Mouse (Mus musculus) left cerebral cortex, postnatal 36 days (tissue): Measurements from ENCODE around the gene Slc26a10. TPM values are rescaled to one million over a fixed set of nuclear protein-coding genes. Genes with fewer than 3 reads are reported as not detected.

ENCODE experiments used
- DNase-seq, 2 experiments: peaks; one replicate each; pipeline ENCODE4 v3.0.0; 2021 to 2022; ENCODE audit warnings: low spot score in 2 of 2, mixed read lengths in 1 of 2
- intact Hi-C: fragments of 180-260 bp; cut with DNase I; formaldehyde crosslinking; loops from one replicate; pipeline ENCODE4 v1.15.1; 2025
- total RNA-seq, 2 experiments: library from RNA; stranded (reverse); gene quantifications; 2 replicates each; pipeline ENCODE4 v1.2.3; 2021

Slc26a10 gene
- total RNA-seq, 2 experiments from 2014 or later = 1.8 to 4.4 TPM

- intact Hi-C loops = no loop called here
- peak; percentile 82 to 86 for DNase-seq
Measured at GRCm38 (mm10) chr10:127187371-127188078, 7.1 kb upstream of the Slc26a10 start.

- intact Hi-C loops = no loop called here
- no peak for DNase-seq
Measured at GRCm38 (mm10) chr10:127186451-127186850, 6.0 kb upstream of the Slc26a10 start.

- no peak for DNase-seq
- intact Hi-C loops = no loop called here
Measured at GRCm38 (mm10) chr10:127185506-127185905, 5.1 kb upstream of the Slc26a10 start.

- peak in 1 of 2 experiments; percentile 31 for DNase-seq
- intact Hi-C loops = no loop called here
Measured at GRCm38 (mm10) chr10:127185101-127185500, 4.7 kb upstream of the Slc26a10 start.

GRCm38 (mm10) chr10:127183759-127184158 is 3.3 kb upstream of the Slc26a10 start:
- intact Hi-C loops = no loop called here

GRCm38 (mm10) chr10:127182624-127183023 is 2.2 kb upstream of the Slc26a10 start:
- DNase-seq = no peak
- intact Hi-C loops = no loop called here

More at GRCm38 (mm10) chr10:127183759-127184158, 3.3 kb upstream of the Slc26a10 start:
- DNase-seq = no peak

GRCm38 (mm10) chr10:127181566-127181965 is 1.1 kb upstream of the Slc26a10 start:
- DNase-seq = no peak
- intact Hi-C loops = no loop called here

GRCm38 (mm10) chr10:127180695-127181047 is 226 bp upstream of the Slc26a10 start:
- intact Hi-C loops = no loop called here
- DNase-seq = no peak

- intact Hi-C loops = no loop called here
- DNase-seq = peak in 1 of 2 experiments; percentile 11
Measured at GRCm38 (mm10) chr10:127178286-127179027, 2.0 kb downstream of the Slc26a10 start.

GRCm38 (mm10) chr10:127177719-127178118 is 2.7 kb downstream of the Slc26a10 start:
- intact Hi-C loops = loop anchor here (2.0 kb wide), 1 partner anchor 53 kb away; no protein-coding TSS in a partner anchor

GRCm38 (mm10) chr10:127177235-127177634 is 3.2 kb downstream of the Slc26a10 start:
- intact Hi-C loops = loop anchor here (2.0 kb wide), 1 partner anchor 54 kb away; no protein-coding TSS in a partner anchor
- no peak for DNase-seq

More at GRCm38 (mm10) chr10:127177719-127178118, 2.7 kb downstream of the Slc26a10 start:
- DNase-seq = peak in 1 of 2 experiments; percentile 76

- intact Hi-C loops = loop anchor here (2.0 kb wide), 1 partner anchor 54 kb away; no protein-coding TSS in a partner anchor
- DNase-seq = no peak
Measured at GRCm38 (mm10) chr10:127176756-127177155, 3.7 kb downstream of the Slc26a10 start.

- DNase-seq = no peak
- intact Hi-C loops = loop anchor here (2.0 kb wide), 1 partner anchor 55 kb away; no protein-coding TSS in a partner anchor
Measured at GRCm38 (mm10) chr10:127176228-127176627, 4.2 kb downstream of the Slc26a10 start.

GRCm38 (mm10) chr10:127174170-127174569 is 6.3 kb downstream of the Slc26a10 start:
- DNase-seq = no peak
- intact Hi-C loops = no loop called here

GRCm38 (mm10) chr10:127173148-127174065 is 7.0 kb downstream of the Slc26a10 start:
- no peak for DNase-seq
- intact Hi-C loops = no loop called here

GRCm38 (mm10) chr10:127171631-127172200 is 8.7 kb downstream of the Slc26a10 start:
- intact Hi-C loops = no loop called here
- no peak for DNase-seq

- intact Hi-C loops = no loop called here
- DNase-seq = peak; percentile 68 to 76
Measured at GRCm38 (mm10) chr10:127170837-127171272, 9.6 kb downstream of the Slc26a10 start.

GRCm38 (mm10) chr10:127170002-127170401 is 10.4 kb downstream of the Slc26a10 start:
- peak; percentile 23 to 26 for DNase-seq
- intact Hi-C loops = no loop called here

GRCm38 (mm10) chr10:127167614-127168192 is 12.7 kb downstream of the Slc26a10 start:
- no peak for DNase-seq
- intact Hi-C loops = loop anchor here (5.0 kb wide), 1 partner anchor 90 kb away; the partner anchor contains the start of gene Agap2
